Mouse (Mus musculus) stomach, postnatal 0 days (tissue): ENCODE measurements at regions not wholly inside any gene's neighbourhood (a gene's known extent, or its start where the extent isn't known, plus 50 kb on each side); places are given as distances from the start of the nearest gene placed in this dataset.

Source experiments
- ATAC-seq: fragments of 200-750 bp; cut with Nextera tagmentation; 2 replicates; pipeline ENCODE4 v1.8.0; 2017; ENCODE audit not compliant: low FRiP score, low TSS enrichment
- DNase-seq: peaks from one replicate; pipeline ENCODE4 v3.0.0-alpha.2; 2016; ENCODE audit warnings: low spot score
- H3K27ac ChIP-seq: fragments of 300-500 bp; sonication (generic); replicated peaks from 2 replicates; pipeline ENCODE4 v1.5.1; 2014; ENCODE audit warnings: mild to moderate bottlenecking, control low read depth
- H3K27me3 ChIP-seq: fragments of 300-500 bp; sonication (generic); 2 replicates; pipeline ENCODE4 v1.6.1; 2014; ENCODE audit warnings: low read length; ENCODE audit not compliant: control insufficient read depth, insufficient read depth
- H3K36me3 ChIP-seq: fragments of 300-500 bp; sonication (generic); 2 replicates; pipeline ENCODE4 v1.6.1; 2014; ENCODE audit warnings: low read length, mixed read lengths; ENCODE audit not compliant: control insufficient read depth, insufficient read depth
- H3K4me1 ChIP-seq: fragments of 300-500 bp; sonication (generic); replicated peaks from 2 replicates; pipeline ENCODE4 v1.6.1; 2014; ENCODE audit warnings: antibody characterized with exemption; ENCODE audit not compliant: control insufficient read depth, insufficient read depth
- H3K4me2 ChIP-seq: fragments of 300-500 bp; sonication (generic); replicated peaks from 2 replicates; pipeline ENCODE4 v1.6.1; 2014; ENCODE audit warnings: low read depth, mild to moderate bottlenecking, control low read depth, moderate library complexity
- H3K4me3 ChIP-seq: fragments of 300-500 bp; sonication (generic); 2 replicates; pipeline ENCODE4 v1.5.1; 2014; ENCODE audit warnings: low read depth, low read length, control low read depth
- H3K9ac ChIP-seq: fragments of 300-500 bp; sonication (generic); 2 replicates; pipeline ENCODE4 v1.6.1; 2014; ENCODE audit warnings: mild to moderate bottlenecking, low read length, control low read depth, mixed read lengths
- H3K9me3 ChIP-seq: fragments of 300-500 bp; sonication (generic); 2 replicates; pipeline ENCODE4 v1.6.1; 2016; ENCODE audit warnings: low read length; ENCODE audit not compliant: control insufficient read depth
- CTCF ChIP-seq: IDR thresholded peaks from 2 replicates; pipeline ENCODE4 v1.5.1; 2016; ENCODE audit warnings: antibody characterized with exemption, low read depth, mild to moderate bottlenecking, moderate library complexity
- EP300 ChIP-seq: optimal IDR thresholded peaks from 2 replicates; pipeline ENCODE3; 2016; ENCODE audit warnings: antibody characterized with exemption
- WGBS: fragments of 180-500 bp; shearing (Covaris S2); extraction: QIAGEN DNeasy Blood & Tissue Kit; methylation state at CpG from one replicate; pipeline ENCODE4 v1.1.7; 2014; 5-methylcytosine and 5-hydroxymethylcytosine counted together

GRCm38 (mm10) chr12:99643016-99643415 lies 79.6 kb upstream of the Foxn3 start:
- Histone ChIP-seq H3K4me2 (no peak overlapping the region), H3K9ac (no peak overlapping the region), H3K9me3 (peaks cover 6% of the 10 kb centered on the region; the same call in 1 of the 2 replicates), H3K27ac (no peak overlapping the region), H3K4me3 (no peak overlapping the region), H3K27me3 (no peaks in the 10 kb centered on the region), H3K4me1 (no peaks in the 10 kb centered on the region), H3K36me3 (no peaks in the 10 kb centered on the region)
- no peak for TF ChIP-seq EP300
- TF ChIP-seq CTCF = no peak
- 95% methylated on average over 16 of the region's 16 CpGs for WGBS
- ATAC-seq (no peak), DNase-seq (no peak)

GRCm38 (mm10) chr12:99642131-99642895 lies 78.9 kb upstream of the Foxn3 start:
- H3K27ac ChIP-seq = no peak overlapping the region
- DNase-seq = peak; percentile 7
- H3K4me1 ChIP-seq = no peaks in the 10 kb centered on the region
- 75% methylated on average over 7 of the region's 7 CpGs for whole genome bisulfite sequencing
- no peak overlapping the region for H3K9ac ChIP-seq
- H3K9me3 ChIP-seq = peaks cover 6% of the 10 kb centered on the region; the same call in 1 of the 2 replicates
- H3K36me3 ChIP-seq = no peaks in the 10 kb centered on the region
- no peak overlapping the region for H3K4me2 ChIP-seq
- no peaks in the 10 kb centered on the region for H3K27me3 ChIP-seq
- H3K4me3 ChIP-seq = no peak overlapping the region
- TF ChIP-seq EP300 (no peak), CTCF (no peak)
- no peak for ATAC-seq

GRCm38 (mm10) chr12:99641278-99641677 lies 77.9 kb upstream of the Foxn3 start:
- Histone ChIP-seq H3K9me3 (peaks cover 6% of the 10 kb centered on the region; the same call in 1 of the 2 replicates), H3K36me3 (no peaks in the 10 kb centered on the region), H3K27me3 (no peaks in the 10 kb centered on the region), H3K4me3 (no peak overlapping the region), H3K27ac (no peak overlapping the region), H3K4me1 (no peaks in the 10 kb centered on the region), H3K4me2 (peak overlapping the region; percentile 26), H3K9ac (no peak overlapping the region)
- 62% methylated on average over 7 of the region's 9 CpGs for WGBS
- DNase-seq (peak; percentile 11), ATAC-seq (no peak)
- TF ChIP-seq CTCF (no peak), EP300 (no peak)

GRCm38 (mm10) chr12:99640214-99641151 lies 77.1 kb upstream of the Foxn3 start:
- Histone ChIP-seq H3K27me3 (no peaks in the 10 kb centered on the region), H3K4me1 (no peaks in the 10 kb centered on the region), H3K9ac (no peak overlapping the region), H3K4me2 (peak overlapping the region; percentile 26), H3K4me3 (no peak overlapping the region), H3K9me3 (peaks cover 6% of the 10 kb centered on the region; the same call in 1 of the 2 replicates), H3K36me3 (no peaks in the 10 kb centered on the region), H3K27ac (no peak overlapping the region)
- ATAC-seq = no peak
- WGBS = 31% methylated on average over 18 of the region's 18 CpGs
- no peak for TF ChIP-seq CTCF
- TF ChIP-seq EP300 = no peak
- peak; percentile 12 for DNase-seq

GRCm38 (mm10) chr12:99639847-99640213 lies 76.4 kb upstream of the Foxn3 start:
- DNase-seq (no peak), ATAC-seq (no peak)
- H3K4me3 ChIP-seq = no peak overlapping the region
- no peak overlapping the region for H3K4me2 ChIP-seq
- TF ChIP-seq EP300 = no peak
- TF ChIP-seq CTCF = no peak
- 53% methylated on average over 8 of the region's 8 CpGs for WGBS
- peaks cover 6% of the 10 kb centered on the region; the same call in 1 of the 2 replicates for H3K9me3 ChIP-seq
- H3K4me1 ChIP-seq = no peaks in the 10 kb centered on the region
- H3K36me3 ChIP-seq = no peaks in the 10 kb centered on the region
- H3K27ac ChIP-seq = no peak overlapping the region
- H3K27me3 ChIP-seq = no peaks in the 10 kb centered on the region
- no peak overlapping the region for H3K9ac ChIP-seq
